Mouse (Mus musculus) liver, embryonic 12.5 days (tissue): ENCODE data around the gene Tmem239. TPM values are rescaled to one million over a fixed set of nuclear protein-coding genes. Genes with fewer than 3 reads are reported as not detected.
"Not testable (repeated sequence)": the region's sequence is repeated elsewhere in the genome, so short reads cannot be mapped to it uniquely, and the experiment has no call there.

ENCODE experiments used
- ATAC-seq: fragments of 200-750 bp; cut with Nextera tagmentation; 2 replicates; pipeline ENCODE4 v1.8.0; 2017; ENCODE audit warnings: moderate number of reproducible peaks, mild to moderate bottlenecking, moderate library complexity
- H3K27ac ChIP-seq: fragments of 300-500 bp; sonication (generic); 2 replicates; pipeline ENCODE4 v1.5.1; 2016; ENCODE audit warnings: mild to moderate bottlenecking
- H3K27me3 ChIP-seq: fragments of 300-500 bp; sonication (generic); replicated peaks from 2 replicates; pipeline ENCODE4 v1.6.1; 2016; ENCODE audit warnings: mild to moderate bottlenecking, moderate library complexity
- H3K36me3 ChIP-seq: fragments of 300-500 bp; sonication (generic); 2 replicates; pipeline ENCODE4 v1.6.1; 2016; ENCODE audit warnings: mild to moderate bottlenecking, moderate library complexity
- H3K4me1 ChIP-seq: fragments of 300-500 bp; sonication (generic); 2 replicates; pipeline ENCODE4 v1.6.1; 2016
- H3K4me2 ChIP-seq: fragments of 300-500 bp; sonication (generic); 2 replicates; pipeline ENCODE4 v1.6.1; 2016; ENCODE audit warnings: mild to moderate bottlenecking, moderate library complexity
- H3K4me3 ChIP-seq: fragments of 300-500 bp; sonication (generic); 2 replicates; pipeline ENCODE4 v1.5.1; 2016; ENCODE audit warnings: mild to moderate bottlenecking, moderate library complexity
- H3K9ac ChIP-seq: fragments of 300-500 bp; sonication (generic); 2 replicates; pipeline ENCODE4 v1.6.1; 2016; ENCODE audit warnings: mild to moderate bottlenecking, moderate library complexity
- H3K9me3 ChIP-seq: fragments of 300-500 bp; sonication (generic); replicated peaks from 2 replicates; pipeline ENCODE4 v1.6.1; 2016; ENCODE audit warnings: mild to moderate bottlenecking, moderate library complexity
- WGBS: fragments of 180-500 bp; shearing (Covaris S2); methylation state at CpG from one replicate; pipeline ENCODE4 v1.1.7; 2016; ENCODE audit not compliant: insufficient replicate concordance; 5-methylcytosine and 5-hydroxymethylcytosine counted together
- polyA plus RNA-seq: library from polyadenylated mRNA; unstranded; fragments of >200 nt; fragmentation: Nextera tagmentation; extraction: Ambion mirVana; gene quantifications from 2 replicates; pipeline ENCODE4 v1.2.1, GENCODE M21; 2016

Gene Tmem239
- not detected in 2 replicates for polyA plus RNA-seq

- Histone ChIP-seq H3K9me3 (no peaks in the 10 kb centered on the region), H3K4me1 (no peaks in the 10 kb centered on the region), H3K36me3 (no peaks in the 10 kb centered on the region), H3K9ac (no peak within 1 kb of the TSS), H3K4me2 (no peak within 1 kb of the TSS), H3K4me3 (no peak within 1 kb of the TSS), H3K27ac (no peak within 1 kb of the TSS), H3K27me3 (peaks cover 15% of the 10 kb centered on the region; the same call in 1 of the 2 replicates)
- ATAC-seq: no peak
- WGBS: 69% methylated on average over 2 of the region's 2 CpGs
Measured at GRCm38 (mm10) chr2:130406178-130406577, at the start of gene Tmem239. Gene Tmem239 (plus strand): TSS chr2:130406478.

GRCm38 (mm10) chr2:130357551-130357950, 48.7 kb upstream of the Tmem239 start:
- Histone ChIP-seq H3K9me3 (no peaks in the 10 kb centered on the region), H3K4me1 (no peaks in the 10 kb centered on the region), H3K27ac (no peak overlapping the region), H3K36me3 (no peaks in the 10 kb centered on the region), H3K9ac (no peak overlapping the region), H3K27me3 (peaks cover 58% of the 10 kb centered on the region), H3K4me2 (no peak overlapping the region), H3K4me3 (no peak overlapping the region)
- 66% methylated on average over 5 of the region's 5 CpGs for WGBS
- no peak for ATAC-seq

GRCm38 (mm10) chr2:130358852-130359251, 47.4 kb upstream of the Tmem239 start:
- Histone ChIP-seq H3K4me2 (no peak overlapping the region), H3K4me3 (no peak overlapping the region), H3K9me3 (no peaks in the 10 kb centered on the region), H3K27ac (no peak overlapping the region), H3K9ac (no peak overlapping the region), H3K27me3 (peaks cover 71% of the 10 kb centered on the region), H3K36me3 (no peaks in the 10 kb centered on the region), H3K4me1 (no peaks in the 10 kb centered on the region)
- WGBS: 12% methylated on average over 5 of the region's 5 CpGs
- no peak for ATAC-seq

- Histone ChIP-seq H3K27ac (no peak overlapping the region), H3K36me3 (no peaks in the 10 kb centered on the region), H3K4me1 (peaks cover 8% of the 10 kb centered on the region; the same call in 1 of the 2 replicates), H3K27me3 (peaks cover 96% of the 10 kb centered on the region), H3K9me3 (no peaks in the 10 kb centered on the region), H3K4me3 (no peak overlapping the region), H3K9ac (no peak overlapping the region), H3K4me2 (no peak overlapping the region)
- ATAC-seq: no peak
- 4% methylated on average over 14 of the region's 14 CpGs for WGBS
Measured at GRCm38 (mm10) chr2:130362511-130363026, 43.7 kb upstream of the Tmem239 start.

- peak; percentile 30; the same call in 1 of the 2 replicates for ATAC-seq
- H3K4me1 ChIP-seq: peaks cover 8% of the 10 kb centered on the region; the same call in 1 of the 2 replicates
- 0 out of 2 replicates have a peak overlapping the region, but pooled peaks have one; percentile 37 for H3K9ac ChIP-seq
- no peak overlapping the region for H3K27ac ChIP-seq
- H3K4me2 ChIP-seq: peak overlapping the region; percentile 60
- H3K9me3 ChIP-seq: no peaks in the 10 kb centered on the region
- peak overlapping the region; percentile 36 for H3K4me3 ChIP-seq
- H3K27me3 ChIP-seq: peaks cover 71% of the 10 kb centered on the region
- WGBS: 5% methylated on average over 30 of the region's 30 CpGs
- H3K36me3 ChIP-seq: no peaks in the 10 kb centered on the region
Measured at GRCm38 (mm10) chr2:130365211-130366094, 40.8 kb upstream of the Tmem239 start.

- Histone ChIP-seq H3K36me3 (no peaks in the 10 kb centered on the region), H3K27ac (no peak overlapping the region), H3K27me3 (peaks cover 52% of the 10 kb centered on the region), H3K9ac (no peak overlapping the region), H3K9me3 (no peaks in the 10 kb centered on the region), H3K4me3 (no peak overlapping the region), H3K4me1 (peaks cover 23% of the 10 kb centered on the region), H3K4me2 (no peak overlapping the region)
- ATAC-seq: no peak
- WGBS: 49% methylated on average over 4 of the region's 4 CpGs
Measured at GRCm38 (mm10) chr2:130367386-130367785, 38.9 kb upstream of the Tmem239 start.

GRCm38 (mm10) chr2:130373026-130373425, 33.3 kb upstream of the Tmem239 start:
- Histone ChIP-seq H3K4me1 (peaks cover 29% of the 10 kb centered on the region), H3K27me3 (peaks cover 22% of the 10 kb centered on the region), H3K4me2 (peak overlapping the region; percentile 12; the same call in 1 of the 2 replicates)
- ATAC-seq: peak; percentile 49; the same call in 1 of the 2 replicates
- H3K4me3 ChIP-seq, H3K9me3 ChIP-seq, H3K9ac ChIP-seq, H3K36me3 ChIP-seq, H3K27ac ChIP-seq: not testable (repeated sequence)
- WGBS: 4% methylated on average over 1 of the region's 1 CpGs

- Histone ChIP-seq H3K9me3 (no peaks in the 10 kb centered on the region), H3K9ac (no peak overlapping the region), H3K4me3 (no peak overlapping the region), H3K4me1 (peaks cover 29% of the 10 kb centered on the region), H3K4me2 (no peak overlapping the region), H3K36me3 (no peaks in the 10 kb centered on the region), H3K27me3 (peaks cover 19% of the 10 kb centered on the region), H3K27ac (no peak overlapping the region)
- WGBS: 63% methylated on average over 4 of the region's 4 CpGs
- ATAC-seq: no peak
Measured at GRCm38 (mm10) chr2:130374951-130375350, 31.3 kb upstream of the Tmem239 start.

GRCm38 (mm10) chr2:130383205-130383604, 23.1 kb upstream of the Tmem239 start:
- Histone ChIP-seq H3K4me3 (no peak overlapping the region), H3K36me3 (no peaks in the 10 kb centered on the region), H3K4me2 (no peak overlapping the region), H3K27ac (no peak overlapping the region), H3K9me3 (no peaks in the 10 kb centered on the region), H3K4me1 (no peaks in the 10 kb centered on the region), H3K9ac (no peak overlapping the region), H3K27me3 (peaks cover 18% of the 10 kb centered on the region)
- no peak for ATAC-seq
- 51% methylated on average over 3 of the region's 3 CpGs for WGBS

- WGBS: 68% methylated on average over 6 of the region's 6 CpGs
- peaks cover 18% of the 10 kb centered on the region for H3K27me3 ChIP-seq
- H3K4me3 ChIP-seq: no peak overlapping the region
- no peaks in the 10 kb centered on the region for H3K9me3 ChIP-seq
- no peaks in the 10 kb centered on the region for H3K4me1 ChIP-seq
- ATAC-seq: no peak
- no peak overlapping the region for H3K9ac ChIP-seq
- H3K36me3 ChIP-seq: no peaks in the 10 kb centered on the region
- H3K4me2 ChIP-seq: no peak overlapping the region
- H3K27ac ChIP-seq: no peak overlapping the region
Measured at GRCm38 (mm10) chr2:130383895-130384294, 22.4 kb upstream of the Tmem239 start.

GRCm38 (mm10) chr2:130386212-130386611, 20.1 kb upstream of the Tmem239 start:
- H3K4me2 ChIP-seq: no peak overlapping the region
- no peaks in the 10 kb centered on the region for H3K4me1 ChIP-seq
- no peak for ATAC-seq
- peaks cover 20% of the 10 kb centered on the region for H3K27me3 ChIP-seq
- WGBS: 48% methylated on average over 1 of the region's 1 CpGs
- H3K9ac ChIP-seq: no peak overlapping the region
- no peak overlapping the region for H3K27ac ChIP-seq
- no peaks in the 10 kb centered on the region for H3K36me3 ChIP-seq
- H3K9me3 ChIP-seq: no peaks in the 10 kb centered on the region
- H3K4me3 ChIP-seq: no peak overlapping the region

GRCm38 (mm10) chr2:130388796-130389195, 17.5 kb upstream of the Tmem239 start:
- H3K27me3 ChIP-seq: peaks cover 16% of the 10 kb centered on the region
- no peak overlapping the region for H3K27ac ChIP-seq
- H3K4me2 ChIP-seq: no peak overlapping the region
- WGBS: 69% methylated on average over 2 of the region's 2 CpGs
- no peak for ATAC-seq
- no peak overlapping the region for H3K4me3 ChIP-seq
- no peak overlapping the region for H3K9ac ChIP-seq
- H3K36me3 ChIP-seq: no peaks in the 10 kb centered on the region
- no peaks in the 10 kb centered on the region for H3K4me1 ChIP-seq
- no peaks in the 10 kb centered on the region for H3K9me3 ChIP-seq
